Mouse (Mus musculus) erythroblast, embryonic 14.5 days (primary cell): ENCODE data around the gene Ube2q1. TPM values are rescaled to one million over a fixed set of nuclear protein-coding genes. Genes with fewer than 3 reads are reported as not detected.
"Not testable (repeated sequence)": the region's sequence is repeated elsewhere in the genome, so short reads cannot be mapped to it uniquely, and the experiment has no call there.

ENCODE experiments used
- H3K27me3 ChIP-seq: 2 replicates; pipeline ENCODE4 v1.6.1; 2012; ENCODE audit warnings: inconsistent platforms; ENCODE audit not compliant: control insufficient read depth
- H3K36me3 ChIP-seq: 2 replicates; pipeline ENCODE4 v1.6.1; 2012; ENCODE audit warnings: mild to moderate bottlenecking, inconsistent platforms; ENCODE audit not compliant: control insufficient read depth
- H3K4me1 ChIP-seq: 2 replicates; pipeline ENCODE4 v1.6.1; 2012; ENCODE audit warnings: inconsistent platforms; ENCODE audit not compliant: control insufficient read depth
- H3K4me3 ChIP-seq: replicated peaks from 2 replicates; pipeline ENCODE3; 2012; ENCODE audit warnings: moderate library complexity, mild to moderate bottlenecking, inconsistent platforms
- H3K9me3 ChIP-seq: 2 replicates; pipeline ENCODE4 v1.6.1; 2012; ENCODE audit warnings: low read length, inconsistent platforms, mixed read lengths; ENCODE audit not compliant: control insufficient read depth
- GATA1 ChIP-seq: IDR thresholded peaks from 2 replicates; pipeline ENCODE4 v1.6.1; 2012; ENCODE audit warnings: low read length, inconsistent platforms, mixed read lengths
- TAL1 ChIP-seq: IDR thresholded peaks from 3 replicates; pipeline ENCODE4 v1.6.1; 2012; ENCODE audit warnings: low read length, inconsistent platforms, mixed read lengths
- polyA plus RNA-seq: library from polyadenylated mRNA; stranded (reverse); fragments of >175 nt; gene quantifications from 2 replicates; pipeline ENCODE4 v1.2.3, GENCODE M21; 2012

Ube2q1 gene
- polyA plus RNA-seq, 1 experiment, result 0.69 TPM

DNA sequence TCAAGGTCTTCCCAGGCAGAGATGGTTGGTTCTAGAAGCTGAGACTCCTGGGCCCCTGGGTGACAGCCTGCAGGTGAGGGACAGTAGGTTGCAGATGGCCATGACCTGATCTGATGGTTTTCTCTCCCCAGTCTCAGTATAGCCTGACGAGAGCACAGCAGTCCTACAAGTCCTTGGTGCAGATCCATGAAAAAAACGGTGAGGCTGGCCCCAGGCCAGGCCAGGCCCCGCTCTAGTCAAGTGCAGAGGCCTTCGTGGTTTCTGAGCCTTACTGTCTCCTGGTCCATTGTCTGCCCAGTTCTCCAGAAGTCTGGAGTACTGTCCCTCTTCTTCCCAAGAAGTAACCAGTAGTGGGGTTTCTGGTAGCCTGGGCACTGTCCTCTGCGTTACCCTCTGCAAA lies 8.2 kb downstream of the Ube2q1 start:
- Histone ChIP-seq H3K27me3 (0 out of 2 replicates have a peak, but pooled peaks cover 3% of the 10 kb centered on the region), H3K36me3 (peaks cover 68% of the 10 kb centered on the region), H3K4me1 (peaks cover 3% of the 10 kb centered on the region), H3K4me3 (no peak overlapping the region), H3K9me3 (no peaks in the 10 kb centered on the region)
- TF ChIP-seq GATA1, result no peak
- TF ChIP-seq TAL1, result no peak

GRCm38 (mm10) chr3:89784991-89785753 lies 11.8 kb downstream of the Ube2q1 start:
- no peak overlapping the region for H3K4me3 ChIP-seq

DNA sequence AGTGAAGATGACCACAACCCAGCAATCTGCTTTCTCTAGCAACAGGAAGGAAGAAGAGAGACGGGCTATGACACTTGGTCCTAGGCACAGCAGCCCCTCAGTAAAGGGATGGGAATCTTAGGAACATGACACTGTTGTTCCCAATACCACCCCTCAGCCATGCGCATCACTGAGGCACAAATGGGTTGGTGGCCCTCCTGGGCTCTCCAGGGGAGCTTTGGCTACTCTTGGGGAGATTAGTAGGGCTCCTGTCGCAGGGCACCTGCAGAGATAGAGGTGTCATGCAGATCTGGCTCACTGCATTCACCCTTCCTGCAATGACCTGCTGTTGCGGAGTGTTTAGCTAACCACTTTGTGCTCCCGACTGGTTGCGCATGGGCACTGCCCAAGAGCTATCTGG lies 12.9 kb downstream of the Ube2q1 start:
- Histone ChIP-seq H3K9me3 (no peaks in the 10 kb centered on the region), H3K27me3 (0 out of 2 replicates have a peak, but pooled peaks cover 3% of the 10 kb centered on the region), H3K4me1 (peaks cover 3% of the 10 kb centered on the region), H3K36me3 (peaks cover 24% of the 10 kb centered on the region), H3K4me3 (no peak overlapping the region)
- TF ChIP-seq GATA1 (no peak), TAL1 (no peak)

More at GRCm38 (mm10) chr3:89784991-89785753, 11.8 kb downstream of the Ube2q1 start:
- TF ChIP-seq TAL1 (no peak), GATA1 (no peak)
- H3K9me3 ChIP-seq, result no peaks in the 10 kb centered on the region
- H3K36me3 ChIP-seq, result peaks cover 35% of the 10 kb centered on the region
- 0 out of 2 replicates have a peak, but pooled peaks cover 3% of the 10 kb centered on the region for H3K27me3 ChIP-seq
- H3K4me1 ChIP-seq, result peaks cover 3% of the 10 kb centered on the region

GRCm38 (mm10) chr3:89788680-89789352 lies 15.4 kb downstream of the Ube2q1 start:
- Histone ChIP-seq H3K27me3 (0 out of 2 replicates have a peak, but pooled peaks cover 3% of the 10 kb centered on the region), H3K4me1 (peaks cover 3% of the 10 kb centered on the region), H3K4me3 (no peak overlapping the region), H3K36me3 (no peaks in the 10 kb centered on the region), H3K9me3 (no peaks in the 10 kb centered on the region)
- TF ChIP-seq GATA1 (no peak), TAL1 (no peak)

DNA sequence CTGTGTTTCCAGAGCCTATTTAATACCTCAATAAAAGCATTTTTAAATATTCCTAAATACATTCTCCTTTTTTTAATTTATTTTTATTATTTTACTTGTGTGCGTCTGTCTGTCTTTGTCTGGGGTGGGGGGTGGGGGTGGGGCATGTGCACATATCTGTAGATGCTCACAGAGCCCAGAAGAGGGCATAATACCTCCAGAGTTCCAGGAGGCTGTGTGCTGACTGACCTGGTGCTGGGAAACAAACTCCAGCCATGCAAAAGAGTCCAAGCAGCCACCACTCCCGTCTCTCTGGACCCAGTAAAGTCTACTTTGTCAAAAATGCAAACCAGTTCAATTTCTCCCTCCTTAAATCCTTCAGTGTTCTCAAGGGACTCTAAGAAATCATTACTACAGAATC lies 21.2 kb downstream of the Ube2q1 start:
- Histone ChIP-seq H3K36me3 (no peaks in the 10 kb centered on the region), H3K9me3 (no peaks in the 10 kb centered on the region), H3K27me3 (peaks cover 10% of the 10 kb centered on the region), H3K4me1 (no peaks in the 10 kb centered on the region), H3K4me3 (no peak overlapping the region)
- TF ChIP-seq GATA1 (no peak), TAL1 (no peak)

- TF ChIP-seq TAL1, result no peak
- no peak for TF ChIP-seq GATA1
- H3K4me3 ChIP-seq, result no peak overlapping the region
- no peaks in the 10 kb centered on the region for H3K9me3 ChIP-seq
- H3K27me3 ChIP-seq, result peaks cover 11% of the 10 kb centered on the region
- H3K4me1 ChIP-seq, result no peaks in the 10 kb centered on the region
- no peaks in the 10 kb centered on the region for H3K36me3 ChIP-seq
Observed at GRCm38 (mm10) chr3:89795746-89796145, 22.3 kb downstream of the Ube2q1 start.

- H3K36me3 ChIP-seq, result no peaks in the 10 kb centered on the region
- no peak overlapping the region for H3K4me3 ChIP-seq
- H3K4me1 ChIP-seq, result no peaks in the 10 kb centered on the region
- TF ChIP-seq TAL1 (no peak), GATA1 (no peak)
- H3K9me3 ChIP-seq, result no peaks in the 10 kb centered on the region
- peaks cover 11% of the 10 kb centered on the region for H3K27me3 ChIP-seq
Observed at GRCm38 (mm10) chr3:89796358-89796757, 22.9 kb downstream of the Ube2q1 start.

DNA sequence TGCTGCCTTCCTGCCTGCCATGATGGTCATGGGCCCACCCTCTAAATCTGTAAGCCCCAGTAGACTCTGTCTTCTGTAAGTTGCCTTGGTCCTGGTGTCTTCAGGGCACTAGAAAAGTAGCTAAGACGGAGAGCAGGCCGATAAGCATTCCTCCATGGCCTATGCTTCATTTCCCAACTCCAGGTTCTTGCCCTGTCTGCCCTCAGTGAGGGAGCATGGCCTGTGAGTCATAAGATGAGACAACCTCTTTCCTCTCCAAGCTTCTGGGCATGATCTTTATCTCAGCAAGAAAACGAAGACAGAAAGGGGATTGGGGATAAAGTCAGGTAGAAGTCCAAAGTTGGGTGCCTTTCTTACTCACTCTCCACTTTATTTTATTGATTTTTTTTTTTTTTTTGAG lies 25.1 kb downstream of the Ube2q1 start:
- TF ChIP-seq GATA1, result no peak
- TF ChIP-seq TAL1, result no peak

GRCm38 (mm10) chr3:89799476-89799875 lies 26.1 kb downstream of the Ube2q1 start:
- H3K27me3 ChIP-seq, result peaks cover 17% of the 10 kb centered on the region
- H3K4me1 ChIP-seq, result no peaks in the 10 kb centered on the region
- TF ChIP-seq GATA1 (no peak), TAL1 (no peak)

More for the DNA sequence above, 25.1 kb downstream of the Ube2q1 start:
- Histone ChIP-seq H3K9me3 (no peaks in the 10 kb centered on the region), H3K36me3 (no peaks in the 10 kb centered on the region), H3K4me3 (no peak overlapping the region), H3K4me1 (no peaks in the 10 kb centered on the region), H3K27me3 (peaks cover 16% of the 10 kb centered on the region)

GRCm38 (mm10) chr3:89800078-89800477 lies 26.7 kb downstream of the Ube2q1 start:
- H3K27me3 ChIP-seq, result peaks cover 17% of the 10 kb centered on the region
- not testable (repeated sequence) for H3K36me3 ChIP-seq, H3K9me3 ChIP-seq, H3K4me1 ChIP-seq, H3K4me3 ChIP-seq

More at GRCm38 (mm10) chr3:89799476-89799875, 26.1 kb downstream of the Ube2q1 start:
- no peaks in the 10 kb centered on the region for H3K9me3 ChIP-seq
- H3K4me3 ChIP-seq, result no peak overlapping the region
- no peaks in the 10 kb centered on the region for H3K36me3 ChIP-seq
